Mouse (Mus musculus): ENCODE results near the gene Cdc42bpa.

Cdc42bpa gene

DNA sequence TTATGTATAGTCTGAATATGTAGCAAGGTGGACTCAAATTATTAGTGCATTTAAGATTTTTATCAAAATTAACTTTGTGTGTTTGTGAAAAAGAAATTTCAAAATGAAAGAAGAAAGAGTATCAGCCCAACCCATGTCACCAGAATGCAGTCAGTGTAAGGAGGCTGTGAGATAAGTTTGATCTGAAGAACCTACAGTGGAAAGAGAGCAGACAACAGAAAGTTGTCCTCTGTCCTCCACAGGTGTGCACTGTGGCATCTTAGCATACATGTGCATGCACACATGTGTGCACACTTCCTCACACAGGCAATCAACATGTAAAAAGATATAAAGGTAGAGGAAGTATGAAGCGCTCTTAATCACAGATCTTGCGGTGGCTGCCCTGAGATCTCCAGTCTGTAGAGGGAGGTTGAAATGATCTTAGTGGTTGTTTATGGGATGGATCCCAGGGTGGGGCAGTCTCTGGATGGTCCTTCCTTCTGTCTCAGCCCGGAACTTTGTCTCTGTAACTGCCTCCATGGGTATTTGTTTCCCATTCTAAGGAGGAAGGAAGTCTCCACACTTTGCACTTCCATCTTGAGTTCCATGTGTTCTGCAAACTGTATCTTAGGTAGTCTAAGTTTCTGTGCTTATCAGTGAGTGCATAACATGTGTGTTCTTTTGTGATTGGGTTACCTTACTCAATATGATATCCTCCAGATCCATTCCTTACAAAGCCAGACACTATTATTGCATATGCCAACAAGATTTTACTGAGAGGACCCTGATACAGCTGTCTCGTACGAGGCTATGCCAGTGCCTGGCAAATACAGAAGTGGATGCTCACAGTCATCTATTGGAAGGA is 71.7 kb downstream of the Cdc42bpa start:
- DNase-seq (ENCODE audit: low read depth, low spot score), result no peak

DNA sequence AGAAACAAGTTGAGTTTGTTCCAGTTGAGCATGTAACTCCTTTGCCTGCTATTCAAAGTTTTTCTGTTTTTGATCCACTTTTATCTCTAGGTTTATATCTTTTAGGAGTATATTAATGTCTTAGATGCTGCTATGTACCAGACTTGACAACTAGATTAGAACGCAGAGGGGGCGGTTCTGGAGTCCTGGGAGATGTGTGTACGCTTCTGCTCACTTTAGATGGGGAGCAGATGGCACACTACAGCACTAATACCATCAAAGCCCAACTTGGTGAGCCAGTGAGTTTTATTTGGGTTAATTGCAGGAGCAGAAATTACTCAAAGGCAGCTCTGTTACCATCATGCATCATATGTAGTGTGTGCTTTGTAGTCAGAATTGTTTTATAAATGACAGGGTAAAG is 77.2 kb downstream of the Cdc42bpa start:
- DNase-seq (ENCODE audit: low read depth, low spot score), result no peak

DNA sequence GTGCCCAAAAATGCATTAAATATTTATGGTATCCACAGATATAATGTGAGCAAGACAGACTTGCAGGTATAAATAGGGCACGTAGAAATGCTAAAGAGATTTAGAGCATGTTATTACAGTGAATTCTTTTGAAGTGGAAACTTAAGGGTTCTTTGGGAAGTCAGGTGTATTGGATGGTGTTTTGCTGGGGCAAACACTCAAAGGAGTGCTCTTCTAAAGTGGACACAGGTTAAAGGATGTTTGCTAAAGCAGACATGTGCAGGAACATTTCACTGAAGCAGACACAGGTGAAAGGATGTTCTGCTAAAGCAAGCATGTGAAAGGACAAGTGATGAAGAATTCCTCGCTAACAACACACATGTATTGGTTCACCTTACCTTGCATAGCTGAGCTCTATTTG is 83.9 kb downstream of the Cdc42bpa start:
- no peak for DNase-seq (ENCODE audit: low read depth, low spot score)

DNA sequence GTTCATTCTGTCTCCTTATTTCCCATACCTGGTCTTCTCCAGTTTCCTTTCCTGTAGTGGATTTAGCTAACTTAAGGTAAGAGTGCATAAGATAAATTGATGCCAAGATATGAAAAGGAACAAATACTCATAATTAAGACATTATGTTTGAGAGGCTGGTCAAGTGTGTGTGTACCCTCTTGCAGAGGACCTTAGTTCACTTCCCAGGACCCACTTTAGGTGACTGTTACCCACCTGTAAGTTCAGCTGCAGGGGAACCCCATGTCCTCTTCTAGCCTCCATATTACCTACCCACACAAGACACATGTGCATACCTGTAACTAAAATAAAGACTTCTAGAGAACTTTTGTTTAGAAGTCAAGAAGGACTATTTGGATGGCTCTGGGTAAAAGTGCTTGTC is 84.9 kb downstream of the Cdc42bpa start:
- DNase-seq (ENCODE audit: low read depth, low spot score), result no peak

DNA sequence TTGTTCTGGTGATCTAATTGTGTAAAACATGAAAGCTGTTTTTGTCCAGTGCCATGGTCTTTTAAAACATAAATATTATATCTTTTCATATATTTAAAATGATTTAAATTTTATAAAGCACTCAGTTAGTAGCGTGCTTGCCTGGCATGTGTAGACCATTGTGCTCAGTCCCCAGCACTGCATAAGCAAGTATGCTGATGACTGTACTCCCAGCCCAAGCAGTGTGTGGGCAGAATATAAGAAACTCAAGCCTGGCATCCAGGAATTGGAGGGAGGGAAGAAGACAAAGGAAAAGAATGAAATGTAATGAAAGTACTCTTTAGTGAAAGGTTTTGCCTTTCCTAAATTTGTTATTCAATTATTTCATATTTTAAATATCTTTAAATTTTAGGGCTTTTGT is 128.9 kb downstream of the Cdc42bpa start:
- DNase-seq (ENCODE audit: low read depth, low spot score), result no peak

DNA sequence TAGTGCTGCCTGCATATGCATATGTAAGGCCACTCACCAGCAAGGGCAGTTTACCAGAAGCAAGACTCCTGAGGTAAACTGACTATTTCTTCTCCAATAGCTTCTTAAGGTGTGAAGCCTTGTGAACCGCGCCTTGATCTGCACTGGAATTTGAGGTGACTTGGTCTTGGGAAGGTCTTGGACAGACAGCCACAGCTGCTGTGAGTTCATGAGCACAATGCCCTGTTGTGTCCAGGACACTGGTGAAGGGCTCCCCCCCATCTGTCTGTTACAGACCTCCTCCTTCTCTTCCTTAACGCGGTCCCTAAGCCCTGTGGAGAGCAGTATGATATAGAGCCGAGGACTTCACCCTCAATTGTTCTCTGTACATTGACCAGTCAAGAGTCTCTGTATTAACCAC is 138.2 kb downstream of the Cdc42bpa start:
- no peak for DNase-seq (ENCODE audit: low read depth, low spot score)

DNA sequence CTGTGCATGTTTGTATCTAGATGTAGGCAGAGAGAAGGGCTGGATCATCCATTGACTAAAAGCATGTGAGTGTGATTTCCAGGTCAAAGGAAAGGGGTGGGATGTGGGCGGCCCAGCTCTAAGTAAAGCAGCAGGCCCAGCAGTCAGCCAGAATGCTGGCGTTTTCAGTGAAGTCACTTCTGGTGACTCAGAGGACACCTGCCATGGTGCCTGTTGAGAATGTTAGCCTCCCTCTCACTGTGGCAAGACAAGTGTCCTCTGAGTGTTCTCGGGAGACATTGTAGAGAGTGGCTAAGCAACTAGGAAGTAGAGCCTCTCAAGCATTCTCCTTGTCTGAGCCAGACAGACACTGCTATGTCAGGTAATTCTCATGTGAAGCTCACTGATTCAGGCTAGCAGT is 144.3 kb downstream of the Cdc42bpa start:
- no peak for DNase-seq (ENCODE audit: low read depth, low spot score)

DNA sequence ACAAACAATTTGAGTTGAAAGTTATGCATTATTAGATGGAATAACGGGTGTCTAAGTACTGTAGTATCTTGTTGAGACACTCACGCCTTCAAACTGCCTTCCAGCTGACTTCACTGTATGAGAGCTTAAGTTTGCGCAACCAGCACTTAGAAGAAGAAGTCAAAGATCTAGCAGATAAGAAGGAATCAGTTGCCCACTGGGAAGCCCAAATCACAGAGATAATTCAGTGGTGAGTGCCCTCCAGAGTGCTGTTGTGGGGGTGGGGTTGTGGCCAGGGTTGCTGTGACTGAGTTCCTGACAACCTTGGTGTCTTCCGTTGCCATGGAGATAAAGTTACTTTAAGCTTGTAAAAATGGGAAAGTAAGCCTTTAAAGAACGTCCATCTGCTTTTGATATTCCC is 148.8 kb downstream of the Cdc42bpa start:
- no peak for DNase-seq (ENCODE audit: low read depth, low spot score)

DNA sequence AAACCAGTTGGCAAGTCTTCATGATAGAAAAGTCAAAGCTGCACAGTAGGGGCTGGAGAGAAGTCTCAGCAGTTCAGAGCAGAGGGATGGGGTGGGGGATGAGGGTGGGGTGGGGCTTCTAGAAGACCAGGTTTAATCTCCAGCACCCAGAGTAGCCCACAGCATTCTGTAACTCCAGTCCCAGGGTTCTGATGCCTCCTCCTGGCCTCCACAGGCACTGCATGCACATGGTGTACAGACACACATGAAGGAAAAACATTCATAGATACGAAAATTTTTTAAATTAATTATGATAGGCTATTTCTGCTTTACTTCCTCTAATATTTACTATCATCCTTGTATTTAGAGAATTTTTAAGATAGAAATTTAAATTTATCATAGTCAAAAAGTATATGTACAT is 156.3 kb downstream of the Cdc42bpa start:
- DNase-seq (ENCODE audit: low read depth, low spot score), result no peak

DNA sequence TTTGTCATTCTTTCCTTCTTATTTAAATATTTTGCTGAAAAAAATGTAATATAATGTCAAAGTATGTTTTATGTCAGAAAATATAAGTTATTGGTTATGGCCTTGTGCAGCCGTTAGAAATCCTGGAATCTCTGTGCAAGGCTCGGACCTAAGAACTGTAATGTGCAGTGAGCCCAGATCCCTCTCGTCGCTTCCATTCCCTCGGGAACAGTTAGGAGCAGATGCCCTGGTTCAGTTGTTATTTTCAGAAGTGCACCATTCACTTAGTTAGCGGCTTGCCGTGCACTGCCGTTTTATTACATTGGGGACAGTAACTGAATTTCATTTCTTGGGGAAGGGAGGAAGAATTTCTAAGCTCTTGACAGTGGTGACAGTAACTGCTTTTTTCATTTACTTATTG is 158.0 kb downstream of the Cdc42bpa start:
- no peak for DNase-seq (ENCODE audit: low read depth, low spot score)

DNA sequence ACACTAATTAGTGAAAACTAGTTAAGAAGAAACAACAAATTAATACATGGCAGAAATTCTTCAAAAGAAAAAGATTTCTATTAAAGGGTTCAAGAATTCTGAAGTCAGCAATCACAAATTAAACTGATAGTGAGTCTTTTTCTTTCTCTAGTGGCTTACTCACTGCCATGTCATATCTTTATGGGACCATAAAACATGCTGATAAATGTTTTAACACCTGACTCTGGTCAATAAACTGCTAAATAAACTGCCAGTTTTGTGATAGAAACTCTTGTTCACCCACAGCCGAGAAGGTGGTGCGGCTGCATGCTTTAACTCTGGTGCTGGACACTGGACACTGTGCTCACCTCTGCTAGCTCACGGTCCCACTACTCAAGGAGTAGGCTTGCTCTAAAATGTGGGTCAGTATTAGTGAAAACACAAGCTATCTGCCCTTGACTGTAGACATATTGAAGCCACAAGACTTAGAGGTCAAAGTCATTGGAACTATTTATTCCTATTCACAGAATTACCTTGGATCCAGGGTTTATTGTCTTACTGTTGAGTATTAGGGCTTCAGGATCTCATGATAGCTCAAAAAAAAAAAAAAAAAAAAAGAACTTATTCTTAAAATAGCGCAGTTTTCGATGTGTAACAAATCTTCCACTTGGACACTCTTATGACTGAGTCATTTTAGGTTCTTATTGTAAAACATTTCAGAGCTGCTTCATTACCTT is 168.0 kb downstream of the Cdc42bpa start:
- DNase-seq (ENCODE audit: low read depth, low spot score), result no peak

DNA sequence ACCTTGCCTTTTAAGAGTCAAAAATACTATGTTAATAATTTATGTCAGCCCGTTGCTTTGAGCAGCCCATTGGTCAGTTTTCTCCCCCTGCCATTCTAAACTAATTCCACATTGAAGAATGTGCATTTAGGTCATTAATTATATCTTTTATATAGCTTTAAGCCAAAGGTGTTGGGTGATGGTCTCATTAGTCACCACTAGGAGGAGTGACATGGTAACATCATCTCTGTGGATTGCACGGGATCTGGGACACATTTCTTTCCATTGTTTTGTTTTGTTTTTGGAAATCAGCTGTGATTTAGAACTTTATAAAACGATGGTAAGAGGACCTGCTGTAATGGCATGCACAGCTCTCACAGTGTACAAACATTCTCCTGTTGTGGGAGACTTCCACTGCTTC is 171.1 kb downstream of the Cdc42bpa start:
- DNase-seq (ENCODE audit: low read depth, low spot score), result no peak

DNA sequence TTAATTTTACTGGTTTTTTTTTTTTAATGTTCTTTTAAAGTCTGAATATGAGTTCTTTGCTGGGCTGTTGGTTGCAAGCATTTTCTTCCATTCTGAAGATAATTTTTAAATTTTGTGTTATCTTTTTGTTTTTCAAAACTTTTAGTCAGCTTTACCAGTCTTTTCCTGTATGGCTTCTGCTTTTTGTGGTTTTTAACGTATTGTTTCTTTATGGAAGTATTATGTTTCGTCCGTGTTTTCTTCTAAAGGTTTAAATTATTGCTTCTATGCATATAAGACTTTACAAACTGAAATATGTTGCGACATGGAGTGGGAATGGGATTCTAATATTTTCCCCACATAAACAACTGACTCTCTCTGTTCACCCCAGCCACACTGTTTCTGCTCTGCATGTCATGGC is 171.9 kb downstream of the Cdc42bpa start:
- no peak for DNase-seq (ENCODE audit: low read depth, low spot score)

DNA sequence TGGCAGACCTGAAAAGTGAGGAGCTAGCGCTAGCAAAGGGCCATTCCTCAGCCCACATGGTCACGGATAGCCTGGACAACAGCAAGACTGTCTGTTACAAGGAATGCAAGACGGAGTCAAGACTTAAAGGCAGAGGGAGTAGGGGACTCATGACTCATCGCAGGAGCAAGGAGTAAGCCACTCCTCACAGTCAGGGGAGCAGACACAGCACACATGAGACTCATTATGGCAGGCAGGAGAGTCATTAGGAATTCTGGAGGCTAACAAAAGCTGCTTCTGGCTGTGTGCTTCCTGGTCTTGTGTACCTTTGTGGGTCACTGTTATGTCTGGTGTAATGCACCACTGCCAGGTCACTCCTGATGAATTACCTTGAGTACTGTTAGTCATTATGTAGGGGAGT is 178.9 kb downstream of the Cdc42bpa start:
- no peak for DNase-seq (ENCODE audit: low read depth, low spot score)

DNA sequence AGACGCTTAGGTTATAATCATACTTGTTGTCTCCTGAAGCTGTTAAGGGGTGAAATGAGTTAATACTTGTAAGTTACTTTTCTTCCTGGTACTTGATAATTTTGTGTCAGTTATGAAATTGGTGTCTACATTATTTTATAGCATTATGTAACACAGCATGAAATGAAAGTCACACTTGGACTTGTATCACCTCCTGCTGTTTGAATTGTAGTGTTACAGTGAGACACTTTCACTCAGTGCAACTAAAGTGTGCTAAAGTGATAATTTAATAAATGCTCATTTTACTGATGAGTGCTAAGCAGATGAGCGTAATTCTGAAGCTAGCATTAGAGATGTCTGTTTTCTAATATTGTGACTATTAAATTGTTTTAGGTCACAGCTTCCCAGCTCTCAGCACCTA is 180.7 kb downstream of the Cdc42bpa start:
- DNase-seq (ENCODE audit: low read depth, low spot score), result no peak

DNA sequence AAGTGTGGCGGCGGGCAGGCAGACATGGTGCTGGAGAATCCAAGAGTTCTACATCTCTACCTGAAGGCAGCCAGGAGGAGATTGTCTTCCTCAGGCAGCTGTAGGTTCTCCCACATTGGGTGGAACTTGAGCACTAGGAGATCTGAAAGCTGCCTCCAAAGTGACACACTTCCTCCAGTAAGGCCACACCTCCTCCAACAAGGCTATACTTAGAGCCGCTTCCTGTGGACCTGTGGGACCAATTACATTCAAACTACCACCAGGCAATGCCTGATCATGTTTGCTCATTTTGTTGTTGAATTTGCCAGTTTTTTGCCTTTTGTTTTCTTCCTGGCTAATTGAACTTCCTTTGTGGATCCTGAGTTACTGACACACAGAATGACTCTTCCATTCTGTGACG is 187.8 kb downstream of the Cdc42bpa start:
- DNase-seq (ENCODE audit: low read depth, low spot score), result no peak

DNA sequence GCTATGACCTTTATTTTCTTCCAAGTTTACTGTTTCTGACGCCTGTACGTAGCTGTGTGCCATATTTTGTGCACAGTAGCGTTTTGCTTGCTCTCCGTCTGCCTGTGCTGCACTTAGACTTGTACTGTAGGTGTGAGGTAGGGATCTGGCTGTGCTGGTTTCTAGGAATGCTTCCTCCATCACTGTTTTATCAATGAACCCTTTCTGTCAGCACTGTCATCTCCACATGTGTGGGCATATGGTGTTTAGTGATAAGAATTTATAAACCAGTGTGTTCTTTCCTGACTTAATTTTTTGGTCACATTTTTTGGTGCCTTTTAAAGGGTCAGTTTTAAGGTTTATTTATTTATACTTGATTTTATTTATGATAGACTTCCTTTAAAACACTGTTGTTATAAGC is 188.3 kb downstream of the Cdc42bpa start:
- no peak for DNase-seq (ENCODE audit: low read depth, low spot score)

DNA sequence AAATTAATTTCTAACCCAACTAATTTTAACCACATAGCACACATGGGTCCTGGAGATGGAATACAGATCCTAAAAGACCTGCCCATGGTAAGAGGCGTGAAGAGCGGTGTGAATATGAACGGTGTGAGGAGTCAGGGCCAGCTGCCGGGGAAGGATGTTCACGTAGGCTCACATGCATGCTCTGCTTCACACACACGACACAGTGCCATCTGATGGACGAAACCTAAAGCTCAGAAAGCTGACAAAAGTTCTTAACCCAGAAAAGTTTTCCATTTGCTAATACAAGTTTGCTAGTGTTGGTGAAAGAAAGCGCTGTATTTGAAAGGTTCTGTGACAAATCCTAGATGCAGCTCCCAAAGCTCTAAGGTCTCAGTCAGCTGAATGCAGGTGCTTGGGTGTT is 190.9 kb downstream of the Cdc42bpa start:
- DNase-seq (ENCODE audit: low read depth, low spot score), result no peak

DNA sequence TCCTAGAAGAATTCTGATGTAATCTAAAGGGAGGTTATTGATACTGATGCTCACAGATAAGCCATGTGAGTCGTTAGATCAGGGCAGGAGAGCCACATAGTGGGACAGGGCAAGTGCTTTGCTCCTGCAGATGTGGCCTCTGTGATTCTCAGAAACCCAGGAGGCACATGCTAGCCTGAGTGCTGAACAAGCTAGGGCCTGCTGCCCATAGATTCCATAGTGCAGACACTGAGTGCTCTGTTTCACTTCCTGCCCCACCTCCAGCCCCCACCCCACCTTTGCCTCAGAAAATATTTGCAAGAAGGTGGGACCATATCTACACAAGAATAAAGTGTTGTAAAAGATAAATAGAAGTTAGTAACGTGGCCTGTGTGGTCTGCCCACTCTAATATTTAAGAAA is 198.4 kb downstream of the Cdc42bpa start:
- DNase-seq (ENCODE audit: low read depth, low spot score), result no peak

DNA sequence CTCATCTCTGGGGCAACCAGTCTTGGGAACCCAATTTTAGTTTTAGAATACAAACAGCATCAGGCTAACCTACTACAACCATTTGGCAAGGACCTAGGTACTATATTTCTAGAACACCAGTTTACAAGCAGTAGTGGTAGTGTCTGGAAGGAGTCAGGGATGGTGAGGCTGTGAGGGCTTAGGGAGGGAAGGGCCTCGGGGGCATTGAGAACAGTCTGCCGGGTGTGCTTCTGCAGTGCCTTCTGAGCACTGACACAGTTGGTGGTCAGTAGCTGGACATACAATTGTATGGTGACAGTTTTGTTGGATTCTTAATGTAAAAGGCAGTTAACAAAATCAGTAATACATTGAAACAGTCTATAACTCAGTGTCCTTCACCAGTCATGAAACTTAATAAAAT is 200.3 kb downstream of the Cdc42bpa start:
- no peak for DNase-seq (ENCODE audit: low read depth, low spot score)

DNA sequence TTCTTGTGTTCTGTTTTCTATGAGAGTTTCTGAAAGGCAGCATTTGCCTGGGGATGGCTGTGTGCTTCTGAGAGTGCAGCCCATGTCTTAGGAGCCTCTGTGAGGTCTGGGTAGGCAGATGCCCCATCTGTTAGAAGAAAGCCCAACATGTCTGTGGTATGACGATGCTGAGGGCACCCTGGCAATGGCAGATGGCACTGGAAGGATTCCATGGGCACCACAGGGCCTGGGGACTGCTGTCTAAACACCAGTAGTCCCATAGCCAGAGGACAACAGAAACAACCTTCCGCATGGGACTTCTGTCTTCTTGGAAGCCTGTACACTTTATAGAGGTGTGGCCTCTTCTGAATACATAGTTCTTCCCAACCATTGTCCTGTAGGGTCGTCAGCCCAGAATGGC is 200.9 kb downstream of the Cdc42bpa start:
- DNase-seq (ENCODE audit: low read depth, low spot score), result no peak

DNA sequence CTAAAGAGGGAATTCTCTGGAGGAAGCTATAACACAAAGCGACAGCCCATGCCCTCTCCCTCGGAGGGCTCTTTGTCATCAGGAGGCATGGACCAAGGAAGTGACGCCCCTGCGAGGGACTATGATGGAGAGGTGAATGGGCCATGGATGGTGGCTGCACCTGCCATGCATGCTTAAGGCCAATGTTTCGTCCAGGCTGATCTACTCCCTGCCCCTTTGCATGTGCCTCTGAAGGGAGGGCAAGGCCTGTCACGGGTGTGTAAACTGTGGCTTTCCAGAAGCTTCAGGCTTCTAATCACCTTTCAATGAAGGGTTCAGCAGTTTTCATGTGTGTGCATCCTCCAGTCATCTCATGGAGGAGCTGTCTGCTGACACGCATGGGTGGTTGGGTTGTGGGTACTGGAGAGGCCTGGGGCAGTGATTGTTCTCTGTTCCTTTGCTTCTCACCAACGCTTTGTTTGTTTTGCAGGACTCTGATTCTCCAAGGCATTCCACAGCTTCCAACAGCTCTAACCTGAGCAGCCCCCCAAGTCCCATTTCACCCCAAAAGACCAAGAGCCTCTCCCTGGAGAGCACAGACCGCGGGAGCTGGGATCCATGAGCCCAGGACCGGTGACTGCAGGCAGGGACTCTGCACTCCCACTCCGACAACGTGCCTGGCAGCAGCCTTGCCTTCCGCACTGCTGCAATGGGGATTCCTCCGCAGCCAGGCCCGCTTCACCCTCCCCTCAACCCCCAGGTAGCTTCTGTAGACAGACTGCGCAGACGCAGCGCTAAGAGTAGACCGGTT is 201.5 kb downstream of the Cdc42bpa start:
- DNase-seq (ENCODE audit: low read depth, low spot score), result no peak

DNA sequence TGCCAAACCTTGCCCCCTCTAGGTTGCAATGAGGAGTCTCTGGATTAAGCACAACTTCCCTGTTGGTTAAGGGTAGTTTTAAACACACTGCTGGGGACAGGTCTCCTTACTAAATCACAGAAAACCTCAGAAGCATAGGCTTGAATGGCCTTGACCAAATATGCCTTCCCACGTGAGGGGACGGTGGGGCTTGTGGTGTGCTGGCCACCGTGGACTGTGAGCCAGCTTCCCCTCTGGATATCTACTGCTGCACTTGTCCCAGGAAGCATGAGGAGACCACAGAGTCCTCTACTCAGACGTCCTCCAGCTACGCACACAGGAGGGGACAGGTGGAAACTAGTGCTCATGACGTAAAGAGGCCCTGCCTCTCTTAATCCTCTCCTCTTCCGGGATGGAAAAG is 202.7 kb downstream of the Cdc42bpa start:
- no peak for DNase-seq (ENCODE audit: low read depth, low spot score)

All from retina, adult 2 months (tissue).